Mouse (Mus musculus): Measurements from ENCODE around the gene Gng8.

The Gng8 gene

DNA sequence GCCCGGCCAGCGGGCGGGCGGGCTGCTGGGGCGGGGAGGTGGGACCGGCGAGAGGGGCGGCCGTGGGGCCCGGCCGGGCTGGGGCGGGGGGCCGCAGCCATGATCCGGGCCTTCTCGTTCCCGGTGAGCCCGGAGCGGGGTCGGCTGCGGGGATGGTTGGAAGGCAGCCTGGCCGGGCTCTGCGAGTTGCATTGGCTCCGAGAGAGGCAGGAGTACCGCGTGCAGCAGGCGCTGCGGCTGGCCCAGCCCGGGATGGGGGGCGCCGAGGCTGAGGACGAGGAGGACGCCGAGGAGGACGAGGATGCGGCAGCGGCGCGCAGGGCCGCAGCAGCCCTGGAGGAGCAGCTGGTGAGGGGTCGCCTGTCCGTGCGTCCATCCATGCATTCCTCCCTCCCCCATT lies 16.3 kb upstream of the Gng8 start:
- DNase-seq (ENCODE audit: low read depth in 2 of 2, low spot score in 2 of 2): no peak

DNA sequence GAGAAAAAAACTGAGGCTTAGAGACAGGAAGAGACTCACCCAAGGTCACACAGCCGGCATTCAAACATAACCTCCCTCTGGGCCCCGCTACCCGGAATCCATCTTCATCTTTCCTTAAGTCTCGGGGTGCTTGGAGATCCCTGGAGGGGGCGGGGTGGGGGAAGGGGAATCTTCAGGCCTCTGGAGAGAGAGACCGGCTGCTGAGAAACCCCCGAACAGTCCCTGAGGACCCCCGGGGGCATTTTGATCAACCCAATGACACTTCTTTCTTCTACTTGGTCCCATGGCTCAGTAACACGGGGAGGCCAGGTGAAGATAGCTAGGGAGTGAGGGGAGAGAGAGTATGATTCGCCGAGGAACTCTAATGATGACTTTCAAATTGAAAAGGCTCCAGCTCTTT lies 15.6 kb upstream of the Gng8 start:
- DNase-seq (ENCODE audit: low read depth in 2 of 2, low spot score in 2 of 2): no peak

DNA sequence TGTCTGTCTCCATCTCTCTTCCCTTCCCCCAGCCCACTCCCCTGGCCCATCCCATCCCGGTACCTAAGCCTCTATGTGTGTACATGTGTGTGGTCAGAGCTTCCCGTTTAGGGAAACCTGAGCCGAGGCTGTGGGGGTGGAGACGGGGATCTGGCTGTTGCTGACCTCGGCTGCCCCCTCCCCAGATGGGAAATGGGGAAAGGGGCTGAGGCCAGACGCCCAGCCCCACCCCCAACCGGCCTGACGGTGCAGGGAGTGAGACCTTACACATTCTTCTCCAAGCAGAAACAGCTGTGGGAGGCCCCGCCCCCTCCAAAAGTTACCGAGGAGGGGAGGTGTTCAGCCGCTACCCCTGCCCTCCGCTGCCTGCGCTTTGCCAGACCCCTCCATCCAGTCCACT lies 15.0 kb upstream of the Gng8 start:
- no peak for DNase-seq (ENCODE audit: low read depth in 2 of 2, low spot score in 2 of 2)

- DNase-seq (ENCODE audit: low read depth in 2 of 2, low spot score in 2 of 2): no peak
These were observed 13.9 kb upstream of the Gng8 start for GRCm38 (mm10) chr7:16877717-16878116.

- no peak for DNase-seq (ENCODE audit: low read depth in 2 of 2, low spot score in 2 of 2)
These were observed 11.6 kb upstream of the Gng8 start for GRCm38 (mm10) chr7:16879796-16880547.

DNA sequence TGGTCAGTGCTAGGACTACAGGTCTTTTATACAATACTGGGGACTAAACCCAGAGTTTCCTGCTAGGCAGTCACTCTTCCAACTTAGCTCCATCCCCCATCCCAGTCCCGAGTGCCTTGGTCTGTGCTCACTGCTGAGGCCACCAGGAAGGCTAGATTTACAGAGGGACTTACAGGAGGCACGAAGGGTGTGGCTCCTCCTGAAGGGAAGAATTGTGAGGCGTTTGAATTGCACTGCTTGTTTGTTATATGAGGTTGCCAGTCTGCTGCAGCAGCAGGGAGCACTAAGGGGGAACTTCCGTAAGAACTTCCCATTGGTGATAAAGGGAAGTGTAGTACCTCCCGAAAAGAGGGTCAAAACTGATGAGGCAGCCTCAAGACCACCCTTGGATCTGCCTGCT lies 11.0 kb upstream of the Gng8 start:
- DNase-seq (ENCODE audit: low read depth in 2 of 2, low spot score in 2 of 2): no peak

DNA sequence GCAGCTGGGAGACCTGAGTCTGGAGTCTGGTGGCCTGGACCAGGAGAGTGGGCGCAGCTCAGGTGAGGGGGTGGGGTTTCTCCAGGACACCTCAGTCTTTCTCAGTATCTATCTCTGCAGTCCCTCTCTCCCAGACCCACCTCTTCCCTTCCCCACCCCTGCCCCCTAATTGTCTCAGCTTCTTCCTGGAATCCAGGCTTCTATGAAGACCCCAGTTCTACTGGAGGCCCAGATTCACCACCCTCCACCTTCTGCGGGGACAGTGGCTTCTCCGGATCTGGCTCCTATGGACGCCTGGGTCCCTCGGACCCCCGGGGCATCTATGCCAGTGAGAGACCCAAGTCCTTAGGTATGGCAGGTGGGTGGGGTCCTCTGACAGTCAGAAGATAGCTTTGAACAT lies 8.4 kb upstream of the Gng8 start:
- no peak for DNase-seq (ENCODE audit: low read depth in 2 of 2, low spot score in 2 of 2)

GRCm38 (mm10) chr7:16884334-16884733 lies 7.3 kb upstream of the Gng8 start:
- no peak for DNase-seq (ENCODE audit: low read depth in 2 of 2, low spot score in 2 of 2)

GRCm38 (mm10) chr7:16885271-16885776 lies 6.3 kb upstream of the Gng8 start:
- DNase-seq (ENCODE audit: low read depth in 2 of 2, low spot score in 2 of 2): no peak

DNA sequence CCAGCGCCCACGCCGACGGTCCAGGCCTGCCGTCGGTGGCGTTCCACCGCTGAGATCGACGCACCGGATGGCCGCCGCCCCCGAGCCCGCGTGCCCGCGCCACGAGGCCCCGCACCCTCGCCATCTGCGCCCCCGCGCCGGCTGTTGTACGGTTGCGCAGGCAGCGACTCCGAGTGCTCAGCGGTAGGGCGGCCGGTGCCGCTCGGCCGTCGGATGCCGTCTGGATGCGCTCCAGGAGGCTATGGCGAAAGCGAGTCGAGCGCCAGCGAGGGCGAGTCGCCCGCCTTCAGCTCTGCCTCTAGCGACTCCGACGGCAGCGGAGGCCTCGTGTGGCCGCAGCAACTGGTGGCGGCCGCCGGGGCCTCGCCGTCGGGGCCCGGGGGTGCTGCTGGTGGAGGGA lies 5.7 kb upstream of the Gng8 start:
- no peak for DNase-seq (ENCODE audit: low read depth in 2 of 2, low spot score in 2 of 2)

DNA sequence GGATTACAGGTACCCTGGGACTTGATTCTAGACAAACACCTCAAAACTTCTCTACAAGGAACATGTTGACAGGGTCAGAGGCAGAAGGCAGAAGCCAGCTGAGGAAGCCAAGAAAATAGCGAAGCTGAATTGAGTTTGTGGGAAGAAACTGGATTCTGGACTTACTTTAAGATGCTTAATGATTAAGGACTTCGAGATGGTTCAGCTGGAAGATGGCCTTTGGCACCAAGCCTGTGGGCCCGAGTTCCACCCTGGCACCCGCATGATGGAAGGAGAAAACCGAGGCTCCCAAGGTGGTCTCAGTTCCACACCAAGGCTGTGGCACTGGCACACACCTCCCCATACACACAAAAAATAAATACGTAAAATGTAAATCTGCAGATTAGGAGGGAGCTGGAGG lies 1.1 kb upstream of the Gng8 start:
- DNase-seq (ENCODE audit: low read depth in 2 of 2, low spot score in 2 of 2): no peak

DNA sequence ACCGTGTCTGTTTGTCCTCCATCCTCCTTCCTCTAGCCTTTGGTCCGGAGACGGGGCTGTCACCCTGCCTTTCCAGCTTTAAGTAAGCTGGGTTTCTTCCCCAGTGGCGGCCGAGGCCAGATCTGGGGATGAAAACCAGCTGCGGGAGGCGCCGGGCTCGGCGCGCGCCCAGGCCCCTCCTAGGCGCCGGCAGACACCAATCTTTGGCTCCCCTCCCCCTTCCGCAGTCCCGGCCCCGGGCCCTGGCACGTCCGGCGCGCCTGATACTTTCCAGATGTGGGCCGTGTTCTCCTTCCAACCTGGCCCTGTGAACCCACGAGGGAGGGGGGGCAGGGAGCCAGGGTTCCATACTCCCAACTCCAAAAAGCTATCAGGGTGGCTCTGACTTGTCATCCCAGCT lies 642 bp upstream of the Gng8 start:
- no peak for DNase-seq (ENCODE audit: low read depth in 2 of 2, low spot score in 2 of 2)

DNA sequence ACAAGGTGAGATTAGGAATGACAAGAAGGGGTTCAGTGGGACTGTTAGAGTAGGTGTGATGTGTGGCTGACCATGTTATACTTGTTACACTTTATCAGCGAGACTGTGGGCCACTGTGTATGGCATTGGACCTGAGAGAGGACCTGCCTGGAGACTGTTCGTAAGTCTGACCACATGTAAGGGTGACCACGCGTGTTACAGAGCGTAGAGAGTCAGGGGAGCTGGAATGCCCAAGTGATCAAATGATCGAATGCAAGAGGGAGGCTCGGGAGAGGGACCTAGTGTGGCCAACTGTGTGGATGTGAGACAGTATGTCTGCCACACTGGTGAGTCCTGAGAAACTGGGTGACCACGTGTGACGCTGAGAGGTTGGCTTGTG lies 755 bp downstream of the Gng8 start:
- no peak for DNase-seq (ENCODE audit: low read depth in 2 of 2, low spot score in 2 of 2)

DNA sequence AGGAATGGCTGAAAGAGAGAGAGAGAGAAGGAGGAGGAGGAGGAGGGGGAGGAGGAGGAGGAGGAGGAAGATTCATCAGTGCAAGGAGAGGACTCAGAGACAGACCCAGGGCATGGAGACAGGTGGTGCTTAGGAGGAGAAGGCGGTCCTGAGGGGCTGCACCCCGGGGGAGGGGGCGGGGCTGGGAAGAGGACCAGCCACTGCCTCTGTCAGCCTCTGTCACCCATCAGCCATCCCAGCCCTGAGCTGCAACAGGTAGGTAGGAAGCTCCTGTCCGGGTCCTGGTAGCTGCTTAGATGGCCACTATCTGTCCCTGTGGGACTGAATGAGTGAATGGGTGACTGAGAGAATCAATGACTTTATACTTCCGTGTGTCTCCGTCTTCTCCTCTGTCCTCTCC lies 2.0 kb downstream of the Gng8 start:
- no peak for DNase-seq (ENCODE audit: low read depth in 2 of 2, low spot score in 2 of 2)

DNA sequence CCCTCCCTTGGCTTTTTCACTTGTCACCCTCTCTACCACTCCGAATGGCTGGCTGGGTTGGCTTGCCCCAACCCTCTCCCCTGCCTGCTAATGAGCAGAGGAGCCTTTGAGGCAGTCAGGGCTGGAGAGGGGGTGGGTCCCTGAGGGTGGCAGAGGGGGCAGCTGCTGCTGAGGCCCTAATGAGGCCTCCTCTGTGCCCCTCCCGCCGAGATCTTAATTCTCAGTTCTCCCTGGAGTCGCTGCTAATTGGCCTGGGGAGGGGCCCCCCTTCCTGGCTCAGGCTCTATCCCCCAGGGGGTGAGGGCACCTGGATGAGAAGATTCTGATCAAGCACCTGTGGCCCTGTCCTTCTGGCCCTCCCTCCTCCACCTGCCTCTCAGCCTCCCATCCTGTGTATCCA lies 2.7 kb downstream of the Gng8 start:
- DNase-seq (ENCODE audit: low read depth in 2 of 2, low spot score in 2 of 2): no peak

- DNase-seq (ENCODE audit: low read depth in 2 of 2, low spot score in 2 of 2): peak; percentile 41 to 46
These were observed 3.4 kb downstream of the Gng8 start for GRCm38 (mm10) chr7:16895000-16895399.

DNA sequence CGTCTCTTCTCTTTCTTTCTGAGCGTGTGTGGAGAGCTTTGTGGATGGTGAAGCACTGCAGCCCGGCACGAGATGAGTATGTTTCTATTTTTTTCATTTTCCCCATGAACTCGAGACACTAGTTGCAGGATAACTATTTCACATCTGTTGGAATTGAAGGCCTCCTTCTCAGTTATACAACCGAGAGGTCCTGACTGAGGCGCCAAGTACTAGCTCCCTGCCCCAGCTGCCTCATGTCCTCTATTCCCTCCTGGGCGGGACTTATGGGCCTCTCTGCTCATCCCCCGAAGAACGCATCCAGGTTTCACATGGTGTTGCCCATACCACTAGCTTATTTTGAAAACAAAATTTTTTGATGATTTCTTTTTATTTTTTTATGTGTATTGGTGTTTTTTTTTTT lies 3.9 kb downstream of the Gng8 start:
- no peak for DNase-seq (ENCODE audit: low read depth in 2 of 2, low spot score in 2 of 2)

- DNase-seq (ENCODE audit: low read depth in 2 of 2, low spot score in 2 of 2): no peak
These were observed 8.9 kb downstream of the Gng8 start for GRCm38 (mm10) chr7:16900526-16900925.

DNA sequence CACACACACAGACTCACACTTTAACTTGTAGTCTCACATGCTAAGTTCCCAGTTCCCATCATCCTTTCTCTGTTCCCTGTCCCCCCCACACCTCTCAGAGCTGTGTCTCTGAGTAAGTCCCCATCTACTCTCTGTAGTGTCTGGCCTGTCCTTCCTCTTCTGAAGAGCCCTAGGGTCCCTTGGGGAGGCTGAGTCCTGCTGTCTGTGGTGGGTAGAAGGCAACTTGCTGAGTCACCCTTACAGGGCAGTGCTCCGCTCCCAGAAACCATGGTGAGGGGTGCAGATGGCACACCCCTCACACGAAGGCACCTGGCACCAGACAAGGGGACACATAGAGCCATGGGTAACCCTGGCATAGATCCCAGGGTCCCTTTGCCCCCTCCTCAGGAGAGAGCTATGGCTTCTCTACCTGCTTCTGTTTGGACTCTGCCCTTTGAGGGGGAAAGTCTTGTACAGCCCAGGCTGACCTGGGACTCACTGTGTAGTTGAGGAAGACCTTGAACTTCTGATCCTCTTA lies 11.9 kb downstream of the Gng8 start:
- DNase-seq (ENCODE audit: low read depth in 2 of 2, low spot score in 2 of 2): no peak

DNA sequence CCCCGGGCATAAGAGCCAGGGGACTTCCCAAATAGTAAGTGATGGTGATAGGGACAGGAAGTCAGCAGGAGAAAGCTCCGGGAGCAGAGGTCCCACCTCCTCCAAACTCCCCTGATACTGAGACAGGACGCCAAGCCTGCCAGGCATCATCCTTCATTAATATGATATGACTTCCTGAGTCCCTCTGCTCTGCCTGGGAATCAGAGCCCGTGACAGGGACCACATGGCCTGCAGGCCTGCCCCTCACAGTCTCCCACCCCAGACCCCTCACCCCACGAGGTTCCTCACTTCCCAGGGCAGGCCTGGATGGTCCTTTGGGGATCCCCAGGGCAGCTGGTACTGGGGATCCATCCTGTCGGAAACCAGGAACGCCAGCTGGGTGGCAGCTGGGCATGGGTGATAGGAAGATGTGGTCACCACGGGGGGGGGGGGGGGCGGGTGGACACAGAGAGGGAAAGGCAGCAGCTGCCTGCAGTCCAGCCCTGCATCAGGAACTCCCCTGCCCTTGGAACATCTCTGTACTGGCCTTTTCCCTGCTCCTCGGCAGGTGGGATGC lies 12.6 kb downstream of the Gng8 start:
- no peak for DNase-seq (ENCODE audit: low read depth in 2 of 2, low spot score in 2 of 2)

- DNase-seq (ENCODE audit: low read depth in 2 of 2, low spot score in 2 of 2): no peak
These were observed 14.0 kb downstream of the Gng8 start for GRCm38 (mm10) chr7:16905491-16906021.

GRCm38 (mm10) chr7:16906281-16906680 lies 14.7 kb downstream of the Gng8 start, which contains the start of gene Ptgir:
TSS of gene Ptgir (plus strand) at chr7:16906490.
- DNase-seq (ENCODE audit: low read depth in 2 of 2, low spot score in 2 of 2): no peak

All from CD8-positive naive resting alpha-beta T cell, adult 2 months (primary cell).